Mouse (Mus musculus): Measurements from ENCODE around the gene Catsper2. TPM values are rescaled to one million over a fixed set of nuclear protein-coding genes. Genes with fewer than 3 reads are reported as not detected.

The Catsper2 gene
- polyA plus RNA-seq (2012; rRNA removed), result 0.67 and 0.71 TPM in 2 replicates

DNA sequence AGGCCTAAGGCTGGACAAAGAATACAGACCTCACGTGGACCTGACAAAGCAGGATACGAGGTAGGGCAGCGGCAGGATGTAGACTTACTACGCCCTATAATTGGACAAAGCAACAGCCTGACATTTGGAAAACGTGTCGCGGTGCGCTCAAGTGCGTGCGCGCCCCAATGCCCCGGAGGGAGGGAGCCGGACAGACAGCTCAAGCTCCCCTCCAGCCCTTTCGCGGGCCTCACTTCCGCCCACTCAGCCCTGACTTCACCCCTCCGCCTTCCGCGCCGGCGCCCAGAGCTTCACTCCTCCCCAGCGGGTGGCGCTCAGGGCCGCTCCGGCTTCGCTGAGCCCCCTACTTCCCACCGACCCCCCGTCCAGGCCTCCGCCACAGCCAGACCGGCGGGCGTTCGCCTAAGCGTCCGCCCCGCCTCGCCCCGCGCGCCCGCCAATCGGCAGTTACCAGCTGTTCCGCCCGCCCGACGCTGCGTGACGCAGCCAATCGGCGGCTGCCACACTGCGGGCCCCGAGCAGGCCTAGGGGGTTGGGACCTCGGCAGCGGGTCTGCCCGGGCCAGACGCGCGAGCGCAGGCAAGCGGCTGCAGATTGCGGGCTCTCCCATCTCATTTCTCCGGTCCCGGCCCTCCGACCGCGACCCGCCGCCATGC is at the start of gene Catsper2, which contains the start of gene Pdia3:
Catsper2 (minus strand) TSS at position 406 of the 656 bp plus-strand sequence.
Pdia3 (plus strand) TSS at position 389 of the 656 bp plus-strand sequence.

DNA sequence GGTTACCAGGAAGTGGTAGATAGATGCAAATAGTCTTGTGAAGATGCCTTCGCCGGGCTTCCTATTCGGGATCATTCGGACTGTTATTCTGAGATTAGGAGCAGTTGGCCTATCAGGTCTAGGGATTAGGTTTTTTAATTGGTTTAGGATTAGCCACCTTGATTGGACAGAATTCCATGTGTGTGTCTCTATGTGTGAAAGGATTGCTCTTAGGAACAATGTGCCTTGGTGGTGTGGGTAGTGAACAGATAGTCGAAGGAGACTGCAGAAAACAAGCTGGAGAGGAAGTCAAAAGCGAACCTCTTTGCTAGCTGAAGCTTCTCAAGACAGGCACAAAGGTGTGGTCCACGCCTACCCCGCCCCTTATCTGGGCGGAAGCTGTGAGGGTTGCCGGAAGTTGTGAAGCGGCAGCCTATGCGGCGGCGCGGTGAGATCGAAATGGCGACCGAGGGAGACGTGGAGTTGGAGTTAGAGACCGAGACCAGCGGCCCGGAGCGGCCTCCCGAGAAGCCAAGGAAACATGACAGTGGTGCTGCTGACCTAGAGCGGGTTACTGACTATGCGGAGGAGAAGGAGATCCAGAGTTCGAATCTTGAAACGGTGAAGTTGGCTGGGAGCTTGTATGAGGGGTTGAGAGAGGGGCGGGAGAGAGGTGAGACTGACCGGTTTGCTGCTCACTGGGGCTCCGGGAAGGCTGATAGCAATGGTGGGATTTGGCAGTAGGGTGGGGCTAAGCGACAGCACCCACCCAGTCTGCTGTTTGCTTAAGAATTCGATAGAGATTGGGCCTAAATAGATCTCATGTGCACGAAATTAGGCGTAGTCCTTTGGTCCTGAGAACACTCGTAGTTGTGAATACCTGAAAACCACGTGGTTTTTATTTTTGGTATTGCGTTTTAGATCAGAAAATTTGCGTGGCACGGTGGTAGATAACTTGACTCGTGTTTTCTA is 43.4 kb upstream of the Catsper2 start, which contains the start of gene Serinc4:
Serinc4 (minus strand) TSS at position 90 of the 951 bp plus-strand sequence.

DNA sequence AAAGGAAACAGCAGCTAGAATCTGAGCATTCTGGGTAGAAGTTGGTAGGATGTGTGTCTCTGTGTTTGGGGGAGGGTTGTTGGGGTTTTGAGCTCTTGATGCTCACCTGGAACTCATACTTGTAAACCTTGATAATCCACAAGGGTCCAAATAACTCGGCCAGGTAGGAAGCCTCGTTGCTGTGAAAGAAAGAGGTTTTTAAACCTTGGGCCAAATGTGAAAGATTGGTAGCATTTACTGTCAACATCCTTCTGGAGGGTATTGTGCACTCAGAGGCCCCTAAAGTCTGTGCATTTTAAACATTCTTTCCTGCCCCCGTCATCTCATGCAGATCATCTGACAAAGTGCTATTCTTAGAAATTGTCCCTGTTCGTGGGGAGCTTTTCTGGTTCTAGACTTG is 39.4 kb upstream of the Catsper2 start, which contains the start of gene Hypk:
Hypk (plus strand) TSS at position 301 of the 400 bp plus-strand sequence.

DNA sequence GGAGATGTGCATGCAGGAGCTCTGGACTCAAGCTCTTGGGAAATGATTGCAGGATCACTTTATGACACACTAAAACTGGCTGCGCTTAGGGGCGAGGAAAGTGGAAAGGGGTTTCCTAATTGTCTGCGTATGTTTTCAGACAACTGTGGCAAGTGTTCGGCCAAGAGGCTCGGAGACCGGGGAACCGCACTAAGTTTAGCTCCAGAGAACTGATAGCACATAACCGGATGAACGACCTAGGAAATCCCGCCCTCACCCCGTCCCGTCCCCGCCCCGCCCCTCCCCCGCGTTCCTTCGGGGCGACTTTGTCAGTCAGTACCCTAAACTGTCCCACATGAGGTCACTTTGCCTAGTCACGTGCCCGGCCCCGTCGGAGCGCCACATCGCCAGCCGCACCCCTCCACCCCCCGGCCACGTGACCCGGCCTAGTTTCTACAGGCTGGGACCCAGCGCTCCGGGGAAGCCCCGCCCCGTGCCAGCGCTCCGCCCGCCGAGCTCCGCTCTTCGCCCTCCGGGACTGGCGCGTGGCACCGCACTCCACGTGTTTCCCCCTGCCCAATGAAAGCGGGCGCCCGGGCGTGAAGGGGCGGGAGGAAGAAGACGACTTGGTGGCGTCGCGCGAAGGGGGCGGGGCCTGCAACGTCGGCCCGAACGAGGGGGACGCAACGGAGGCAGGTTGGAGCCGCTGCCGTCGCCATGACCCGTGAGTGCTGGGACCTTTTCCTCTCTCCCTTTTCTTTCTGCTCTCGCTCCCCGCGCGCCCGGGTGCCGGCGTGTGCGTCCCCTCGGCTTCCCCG is 35.3 kb upstream of the Catsper2 start, which contains the start of gene Serf2:
Serf2 (plus strand) TSS at position 457 of the 797 bp plus-strand sequence.

DNA sequence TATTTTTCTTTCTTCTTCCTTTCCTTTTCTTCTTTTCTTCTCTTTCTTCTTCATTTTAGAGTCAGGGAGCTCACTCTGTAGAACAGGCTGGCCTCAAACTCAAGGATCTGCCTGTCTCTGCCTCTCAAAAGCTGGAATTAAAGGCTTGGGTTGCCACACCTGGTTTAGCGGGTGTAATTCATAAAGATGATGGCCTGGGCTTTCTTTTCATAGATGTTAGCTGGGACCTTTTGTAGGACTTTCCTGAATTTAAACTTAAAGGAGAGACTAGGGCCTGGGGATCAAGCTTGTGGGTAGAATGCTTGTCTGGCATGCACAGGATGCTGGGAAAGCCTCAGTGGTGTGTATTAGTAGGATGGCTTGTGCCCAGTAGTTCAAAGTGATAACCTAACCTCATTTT is 30.6 kb upstream of the Catsper2 start, which contains the start of gene Ell3:
Ell3 (minus strand) TSS at position 101 of the 400 bp plus-strand sequence.

DNA sequence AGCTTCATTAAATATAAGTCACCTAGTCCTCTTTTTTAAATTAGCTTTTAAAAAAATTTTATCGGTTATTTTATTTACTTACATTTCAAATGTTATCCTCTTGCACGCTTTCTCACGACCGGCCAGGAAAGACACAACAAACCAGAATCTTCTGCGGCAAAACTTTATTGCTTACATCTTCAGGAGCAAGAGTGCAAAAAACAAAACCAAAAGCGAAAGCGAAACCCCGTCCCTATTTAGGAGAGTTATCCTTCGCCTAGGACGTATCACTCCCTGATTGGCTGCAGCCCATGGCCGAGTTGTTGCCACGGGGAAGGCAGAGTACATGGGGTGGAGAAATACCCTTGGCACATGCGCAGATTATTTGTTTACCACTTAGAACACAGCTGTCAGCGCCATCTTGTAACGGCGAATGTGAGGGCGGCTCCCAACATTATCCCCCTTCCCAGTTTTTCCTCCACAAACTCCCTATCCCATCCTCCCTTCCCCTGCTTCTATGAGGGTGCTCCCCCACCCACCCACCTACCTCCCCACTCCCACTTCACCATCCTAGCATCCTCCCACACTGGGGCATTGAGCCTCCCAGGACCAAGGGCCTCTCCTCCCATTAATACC is 26.5 kb downstream of the Catsper2 start, which contains the start of gene Strc:
Strc (minus strand) TSS at position 208 of the 615 bp plus-strand sequence.

DNA sequence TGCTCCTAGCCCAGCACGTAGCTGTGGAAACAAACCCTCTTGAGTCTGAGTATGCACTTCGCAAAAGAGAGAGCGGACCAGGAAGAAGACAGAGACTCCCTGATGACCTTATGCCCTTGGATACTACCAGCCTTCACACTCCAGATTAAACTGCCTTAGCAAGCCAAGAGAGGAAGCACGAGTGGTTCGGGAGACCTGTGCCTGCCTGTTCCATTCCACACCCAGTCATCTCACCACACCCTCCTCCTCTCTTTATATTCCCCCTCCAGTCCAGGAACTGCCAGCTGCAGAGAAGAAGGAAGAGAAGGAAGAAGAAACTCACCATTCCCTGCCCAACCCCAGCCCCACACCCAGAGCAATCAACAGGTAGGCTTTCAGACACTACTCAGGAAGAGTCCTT is 56.1 kb downstream of the Catsper2 start, which contains the start of gene Ckmt1:
Ckmt1 (plus strand) TSS at position 221 of the 400 bp plus-strand sequence.

DNA sequence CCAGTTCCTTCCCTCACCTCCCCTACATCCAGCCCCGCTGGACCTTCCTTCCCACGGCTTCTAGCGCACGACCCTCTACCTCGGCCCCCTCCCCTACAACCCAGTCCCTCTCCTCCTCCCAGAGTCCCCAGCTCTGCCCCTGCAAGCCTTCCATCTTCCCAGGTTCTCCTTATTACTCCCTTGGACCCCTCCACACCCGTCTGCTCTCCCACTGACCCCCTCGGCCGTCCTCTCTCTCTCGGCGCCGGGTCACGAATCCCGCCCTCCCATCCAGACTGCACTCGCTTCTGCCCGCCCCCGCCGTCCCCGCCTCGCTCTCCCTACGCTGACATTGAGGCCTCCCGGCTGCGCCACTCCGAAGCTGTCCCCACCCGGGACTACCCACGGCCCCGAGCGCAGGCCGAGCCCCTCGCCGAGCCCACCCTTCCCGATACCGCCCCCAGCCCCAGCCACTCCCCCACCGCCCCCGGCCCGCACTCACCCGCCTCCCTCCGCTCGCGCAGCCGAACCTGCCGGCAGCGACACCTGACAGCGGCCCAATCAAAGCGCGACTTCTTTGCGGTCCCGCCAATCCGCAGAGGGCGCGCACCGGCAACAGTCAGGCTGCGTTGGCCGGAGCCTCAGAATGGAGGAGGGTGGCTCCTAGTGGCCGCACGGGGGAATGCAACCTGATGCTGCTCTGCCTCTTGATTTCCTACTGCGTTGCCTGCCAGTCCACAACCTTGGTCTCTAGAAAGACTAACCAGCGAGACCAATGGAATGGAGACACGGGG is 58.6 kb downstream of the Catsper2 start, which contains the start of gene Ppip5k1:
Ppip5k1 (minus strand) TSS at position 577 of the 773 bp plus-strand sequence.

Other genes starting within 250 kb of the Catsper2 start
- 35.2 and 39.6 TPM in 2 replicates for gene Tubgcp4, start 243.1 kb downstream of the Catsper2 start, polyA plus RNA-seq (2012; rRNA removed)
- 3.7 and 3.9 TPM in 2 replicates for gene Zscan29, start 242.7 kb downstream of the Catsper2 start, polyA plus RNA-seq (2012; rRNA removed)
- gene Trp53bp1, start 142.4 kb downstream of the Catsper2 start, polyA plus RNA-seq (2012; rRNA removed), result 14.7 and 19.8 TPM in 2 replicates
- gene Map1a, start 124.2 kb downstream of the Catsper2 start, polyA plus RNA-seq (2012; rRNA removed), result 5.3 and 6.6 TPM in 2 replicates
- gene Ppip5k1, start 58.4 kb downstream of the Catsper2 start, polyA plus RNA-seq (2012; rRNA removed), result 77.6 and 90.2 TPM in 2 replicates
- 2,943 and 2,968 TPM in 2 replicates for gene Ckmt1, start 56.1 kb downstream of the Catsper2 start, polyA plus RNA-seq (2012; rRNA removed)
- 0.17 and 0.54 TPM in 2 replicates for gene Strc, start 26.6 kb downstream of the Catsper2 start, polyA plus RNA-seq (2012; rRNA removed)
- gene Pdia3, start within 50 bp of the Catsper2 start, polyA plus RNA-seq (2012; rRNA removed), result 1,092 and 1,384 TPM in 2 replicates
- gene Ell3, start 30.5 kb upstream of the Catsper2 start, polyA plus RNA-seq (2012; rRNA removed), result 6.0 and 9.6 TPM in 2 replicates
- gene Serf2, start 35.4 kb upstream of the Catsper2 start, polyA plus RNA-seq (2012; rRNA removed), result 236 and 378 TPM in 2 replicates
- 4.7 and 5.5 TPM in 2 replicates for gene Hypk, start 39.5 kb upstream of the Catsper2 start, polyA plus RNA-seq (2012; rRNA removed)
- gene Serinc4, start 43.0 kb upstream of the Catsper2 start, polyA plus RNA-seq (2012; rRNA removed), result 0.34 and 0.37 TPM in 2 replicates
- gene Mfap1b, start 60.3 kb upstream of the Catsper2 start, polyA plus RNA-seq (2012; rRNA removed), result 1.1 and 1.3 TPM in 2 replicates
- gene Mfap1a, start 92.9 kb upstream of the Catsper2 start, polyA plus RNA-seq (2012; rRNA removed), result 0.97 and 1.3 TPM in 2 replicates
- 1.8 and 1.9 TPM in 2 replicates for gene Wdr76, start 92.9 kb upstream of the Catsper2 start, polyA plus RNA-seq (2012; rRNA removed)